Mouse (Mus musculus) hindbrain, embryonic 10.5 days (tissue): ENCODE measurements around the gene Pafah1b2. TPM values are rescaled to one million over a fixed set of nuclear protein-coding genes. Genes with fewer than 3 reads are reported as not detected.

Experiments
- DNase-seq: peaks from one replicate; pipeline ENCODE4 v3.0.0-alpha.2; 2017; ENCODE audit warnings: low spot score
- H3K27ac ChIP-seq: fragments of 300-500 bp; sonication (generic); 2 replicates; pipeline ENCODE4 v1.5.1; 2016; ENCODE audit warnings: mild to moderate bottlenecking, moderate library complexity
- H3K27me3 ChIP-seq: fragments of 300-500 bp; sonication (generic); 2 replicates; pipeline ENCODE4 v1.6.1; 2016; ENCODE audit warnings: mild to moderate bottlenecking; ENCODE audit not compliant: poor library complexity, insufficient read depth, severe bottlenecking
- H3K36me3 ChIP-seq: fragments of 300-500 bp; sonication (generic); 2 replicates; pipeline ENCODE4 v1.6.1; 2016; ENCODE audit warnings: mild to moderate bottlenecking, moderate library complexity
- H3K4me1 ChIP-seq: fragments of 300-500 bp; sonication (generic); replicated peaks from 2 replicates; pipeline ENCODE4 v1.6.1; 2016; ENCODE audit warnings: mild to moderate bottlenecking
- H3K4me3 ChIP-seq: fragments of 300-500 bp; sonication (generic); 2 replicates; pipeline ENCODE4 v1.5.1; 2016; ENCODE audit warnings: mild to moderate bottlenecking, moderate library complexity
- H3K9me3 ChIP-seq: fragments of 300-500 bp; sonication (generic); 2 replicates; pipeline ENCODE4 v1.6.1; 2016; ENCODE audit warnings: mild to moderate bottlenecking, moderate library complexity
- WGBS: fragments of 180-500 bp; shearing (Covaris S2); methylation state at CpG from one replicate; pipeline ENCODE4 v1.1.7; 2016; 5-methylcytosine and 5-hydroxymethylcytosine counted together
- polyA plus RNA-seq: library from polyadenylated mRNA; unstranded; fragments of >200 nt; fragmentation: Nextera tagmentation; extraction: Ambion mirVana; gene quantifications from 2 replicates; pipeline ENCODE4 v1.2.1, GENCODE M21; 2016

Gene Pafah1b2
- 275 and 282 TPM in 2 replicates for polyA plus RNA-seq

GRCm38 (mm10) chr9:46012091-46013008 is at the start of gene Pafah1b2, which contains the start of gene Sik3:
TSS of gene Pafah1b2 (minus strand) at chr9:46012690.
TSS of gene Sik3 (plus strand) at chr9:46012820.
- peak within 1 kb of the TSS; percentile 96 for H3K27ac ChIP-seq
- H3K4me1 ChIP-seq: peaks cover 49% of the 10 kb centered on the region
- H3K4me3 ChIP-seq: peak within 1 kb of the TSS; percentile 86
- no peaks in the 10 kb centered on the region for H3K36me3 ChIP-seq
- H3K9me3 ChIP-seq: no peaks in the 10 kb centered on the region
- peak; percentile 96 for DNase-seq
- WGBS: 3% methylated on average over 76 of the region's 78 CpGs
- H3K27me3 ChIP-seq: no peaks in the 10 kb centered on the region

GRCm38 (mm10) chr9:46061696-46062425 is 49.4 kb upstream of the Pafah1b2 start:
- no peaks in the 10 kb centered on the region for H3K27me3 ChIP-seq
- 79% methylated on average over 9 of the region's 9 CpGs for WGBS
- no peak for DNase-seq
- H3K36me3 ChIP-seq: peaks cover 3% of the 10 kb centered on the region; the same call in 1 of the 2 replicates
- no peaks in the 10 kb centered on the region for H3K9me3 ChIP-seq
- no peak overlapping the region for H3K27ac ChIP-seq
- no peak overlapping the region for H3K4me3 ChIP-seq
- peaks cover 15% of the 10 kb centered on the region for H3K4me1 ChIP-seq

GRCm38 (mm10) chr9:46060249-46060648 is 47.8 kb upstream of the Pafah1b2 start:
- H3K4me3 ChIP-seq: no peak overlapping the region
- H3K4me1 ChIP-seq: peaks cover 21% of the 10 kb centered on the region
- no peak for DNase-seq
- H3K27me3 ChIP-seq: no peaks in the 10 kb centered on the region
- H3K9me3 ChIP-seq: no peaks in the 10 kb centered on the region
- no peak overlapping the region for H3K27ac ChIP-seq
- 89% methylated on average over 2 of the region's 2 CpGs for WGBS
- peaks cover 3% of the 10 kb centered on the region; the same call in 1 of the 2 replicates for H3K36me3 ChIP-seq

- Histone ChIP-seq H3K27ac (no peak overlapping the region), H3K27me3 (no peaks in the 10 kb centered on the region), H3K9me3 (no peaks in the 10 kb centered on the region), H3K36me3 (peaks cover 3% of the 10 kb centered on the region; the same call in 1 of the 2 replicates), H3K4me3 (no peak overlapping the region), H3K4me1 (peaks cover 38% of the 10 kb centered on the region)
- DNase-seq: no peak
- WGBS: 86% methylated on average over 3 of the region's 3 CpGs
Measured at GRCm38 (mm10) chr9:46058065-46058464, 45.6 kb upstream of the Pafah1b2 start.

- no peak overlapping the region for H3K4me3 ChIP-seq
- H3K27me3 ChIP-seq: no peaks in the 10 kb centered on the region
- H3K27ac ChIP-seq: no peak overlapping the region
- DNase-seq: no peak
- WGBS: 68% methylated on average over 9 of the region's 9 CpGs
- peaks cover 54% of the 10 kb centered on the region for H3K4me1 ChIP-seq
- no peaks in the 10 kb centered on the region for H3K9me3 ChIP-seq
- H3K36me3 ChIP-seq: no peaks in the 10 kb centered on the region; the same call in 1 of the 2 replicates
Measured at GRCm38 (mm10) chr9:46053014-46053666, 40.6 kb upstream of the Pafah1b2 start.

- 85% methylated on average over 8 of the region's 8 CpGs for WGBS
- Histone ChIP-seq H3K36me3 (no peaks in the 10 kb centered on the region; the same call in 1 of the 2 replicates), H3K27me3 (no peaks in the 10 kb centered on the region), H3K27ac (no peak overlapping the region), H3K4me3 (no peak overlapping the region), H3K4me1 (peaks cover 45% of the 10 kb centered on the region), H3K9me3 (no peaks in the 10 kb centered on the region)
- no peak for DNase-seq
Measured at GRCm38 (mm10) chr9:46050203-46050602, 37.7 kb upstream of the Pafah1b2 start.

GRCm38 (mm10) chr9:46049525-46049924 is 37.0 kb upstream of the Pafah1b2 start:
- peaks cover 38% of the 10 kb centered on the region for H3K4me1 ChIP-seq
- no peaks in the 10 kb centered on the region for H3K27me3 ChIP-seq
- no peak for DNase-seq
- H3K27ac ChIP-seq: no peak overlapping the region
- H3K4me3 ChIP-seq: no peak overlapping the region
- no peaks in the 10 kb centered on the region; the same call in 1 of the 2 replicates for H3K36me3 ChIP-seq
- 90% methylated on average over 7 of the region's 7 CpGs for WGBS
- no peaks in the 10 kb centered on the region for H3K9me3 ChIP-seq

GRCm38 (mm10) chr9:46046724-46047517 is 34.4 kb upstream of the Pafah1b2 start:
- peaks cover 22% of the 10 kb centered on the region for H3K4me1 ChIP-seq
- DNase-seq: peak; percentile 12
- no peaks in the 10 kb centered on the region for H3K9me3 ChIP-seq
- H3K4me3 ChIP-seq: no peak overlapping the region
- no peak overlapping the region for H3K27ac ChIP-seq
- no peaks in the 10 kb centered on the region for H3K27me3 ChIP-seq
- H3K36me3 ChIP-seq: no peaks in the 10 kb centered on the region; the same call in 1 of the 2 replicates
- 61% methylated on average over 11 of the region's 11 CpGs for WGBS

GRCm38 (mm10) chr9:46043626-46044025 is 31.1 kb upstream of the Pafah1b2 start:
- H3K27me3 ChIP-seq: no peaks in the 10 kb centered on the region
- H3K4me3 ChIP-seq: no peak overlapping the region
- H3K27ac ChIP-seq: no peak overlapping the region
- no peak for DNase-seq
- H3K4me1 ChIP-seq: peaks cover 10% of the 10 kb centered on the region
- no peaks in the 10 kb centered on the region for H3K9me3 ChIP-seq
- peaks cover 11% of the 10 kb centered on the region for H3K36me3 ChIP-seq
- 89% methylated on average over 8 of the region's 8 CpGs for WGBS

GRCm38 (mm10) chr9:46042387-46042786 is 29.9 kb upstream of the Pafah1b2 start:
- Histone ChIP-seq H3K36me3 (peaks cover 11% of the 10 kb centered on the region), H3K4me1 (peaks cover 10% of the 10 kb centered on the region), H3K27ac (no peak overlapping the region), H3K4me3 (no peak overlapping the region), H3K9me3 (no peaks in the 10 kb centered on the region), H3K27me3 (no peaks in the 10 kb centered on the region)
- 86% methylated on average over 3 of the region's 3 CpGs for WGBS
- no peak for DNase-seq

GRCm38 (mm10) chr9:46041186-46041585 is 28.7 kb upstream of the Pafah1b2 start:
- H3K9me3 ChIP-seq: no peaks in the 10 kb centered on the region
- no peaks in the 10 kb centered on the region for H3K27me3 ChIP-seq
- no peaks in the 10 kb centered on the region; the same call in 1 of the 2 replicates for H3K4me1 ChIP-seq
- no peak overlapping the region for H3K27ac ChIP-seq
- no peak for DNase-seq
- WGBS: 89% methylated on average over 2 of the region's 2 CpGs
- H3K36me3 ChIP-seq: peaks cover 11% of the 10 kb centered on the region
- no peak overlapping the region for H3K4me3 ChIP-seq

GRCm38 (mm10) chr9:46038786-46039185 is 26.3 kb upstream of the Pafah1b2 start:
- DNase-seq: no peak
- WGBS: 95% methylated on average over 13 of the region's 13 CpGs
- no peaks in the 10 kb centered on the region for H3K27me3 ChIP-seq
- no peak overlapping the region for H3K27ac ChIP-seq
- no peaks in the 10 kb centered on the region for H3K9me3 ChIP-seq
- H3K4me3 ChIP-seq: no peak overlapping the region
- no peaks in the 10 kb centered on the region for H3K4me1 ChIP-seq
- peaks cover 14% of the 10 kb centered on the region for H3K36me3 ChIP-seq
